Mouse (Mus musculus): ENCODE results near the gene Dnajb11.

The Dnajb11 gene

GRCm38 (mm10) chr16:22883441-22883840 is 25.8 kb downstream of the Dnajb11 start:
- DNase-seq, result no peak

GRCm38 (mm10) chr16:22885356-22885755 is 27.7 kb downstream of the Dnajb11 start:
- no peak for DNase-seq

GRCm38 (mm10) chr16:22886726-22887125 is 29.1 kb downstream of the Dnajb11 start:
- DNase-seq, result no peak

- DNase-seq, result no peak
These were observed 31.2 kb downstream of the Dnajb11 start for GRCm38 (mm10) chr16:22888835-22889234.

GRCm38 (mm10) chr16:22889716-22890115 is 32.1 kb downstream of the Dnajb11 start:
- no peak for DNase-seq

GRCm38 (mm10) chr16:22890683-22891510 is 33.3 kb downstream of the Dnajb11 start, which contains the start of gene Ahsg:
Gene Ahsg (plus strand): TSS chr16:22891277.
- no peak for DNase-seq

- DNase-seq, result no peak
These were observed 34.1 kb downstream of the Dnajb11 start for GRCm38 (mm10) chr16:22891733-22892154.

- DNase-seq, result no peak
These were observed 36.5 kb downstream of the Dnajb11 start for GRCm38 (mm10) chr16:22894095-22894494.

- no peak for DNase-seq
These were observed 39.0 kb downstream of the Dnajb11 start for GRCm38 (mm10) chr16:22896618-22897017.

GRCm38 (mm10) chr16:22899346-22899745 is 41.7 kb downstream of the Dnajb11 start:
- no peak for DNase-seq

- no peak for DNase-seq
These were observed 42.4 kb downstream of the Dnajb11 start for GRCm38 (mm10) chr16:22899866-22900570.

GRCm38 (mm10) chr16:22901326-22901725 is 43.7 kb downstream of the Dnajb11 start:
- DNase-seq, result no peak

- DNase-seq, result no peak
These were observed 51.6 kb downstream of the Dnajb11 start for GRCm38 (mm10) chr16:22909290-22909689.

GRCm38 (mm10) chr16:22911986-22912385 is 54.3 kb downstream of the Dnajb11 start:
- DNase-seq, result no peak

- no peak for DNase-seq
These were observed 55.2 kb downstream of the Dnajb11 start for GRCm38 (mm10) chr16:22912886-22913285.

GRCm38 (mm10) chr16:22914276-22914675 is 56.6 kb downstream of the Dnajb11 start:
- no peak for DNase-seq

- DNase-seq, result no peak
These were observed 60.4 kb downstream of the Dnajb11 start, which contains the start of gene Fetub for GRCm38 (mm10) chr16:22918034-22918433. Gene Fetub (plus strand): TSS chr16:22918334.

- DNase-seq, result no peak
These were observed 61.1 kb downstream of the Dnajb11 start for GRCm38 (mm10) chr16:22918664-22919312.

- no peak for DNase-seq
These were observed 62.6 kb downstream of the Dnajb11 start for GRCm38 (mm10) chr16:22919971-22920854.

- no peak for DNase-seq
These were observed 64.1 kb downstream of the Dnajb11 start for GRCm38 (mm10) chr16:22921761-22922160.

- no peak for DNase-seq
These were observed 64.8 kb downstream of the Dnajb11 start for GRCm38 (mm10) chr16:22922433-22922832.
